Mouse (Mus musculus) small intestine, adult 2 months (tissue): Measurements from ENCODE around the gene Rpa3.

ENCODE experiments used
- CTCF ChIP-seq: fragments of 200-500 bp; IDR thresholded peaks from 2 replicates; pipeline ENCODE4 v1.5.1; 2012; ENCODE audit warnings: low read depth, mild to moderate bottlenecking, control low read depth, inconsistent platforms, low read length, moderate library complexity, mixed read lengths; ENCODE audit not compliant: insufficient replicate concordance, insufficient read length; ENCODE audit errors: extremely low read depth
- POLR2A ChIP-seq: fragments of 200-500 bp; IDR thresholded peaks from 2 replicates; pipeline ENCODE4 v1.6.1; 2012; ENCODE audit warnings: low read depth, mild to moderate bottlenecking, control low read depth, inconsistent platforms, low read length, moderate library complexity

- TF ChIP-seq CTCF, result no peak
- no peak for TF ChIP-seq POLR2A
Measured at GRCm38 (mm10) chr6:8294048-8294784, 35.2 kb upstream of the Rpa3 start.
